Mouse (Mus musculus): ENCODE results near the gene Ergic2.
"Not testable (repeated sequence)": the region's sequence is repeated elsewhere in the genome, so short reads cannot be mapped to it uniquely, and the experiment has no call there.

Ergic2 gene

GRCm38 (mm10) chr6:148211391-148211876 lies 740 bp downstream of the Ergic2 start:
- peak; percentile 32 for DNase-seq (ENCODE audit: low spot score)

- no peak for DNase-seq (ENCODE audit: low spot score)
Measured at GRCm38 (mm10) chr6:148207522-148207921, 4.7 kb downstream of the Ergic2 start.

GRCm38 (mm10) chr6:148205134-148205533 lies 7.0 kb downstream of the Ergic2 start:
- DNase-seq (ENCODE audit: low spot score): no peak

- no peak for DNase-seq (ENCODE audit: low spot score)
Measured at GRCm38 (mm10) chr6:148199729-148200128, 12.4 kb downstream of the Ergic2 start.

- DNase-seq (ENCODE audit: low spot score): no peak
Measured at GRCm38 (mm10) chr6:148199177-148199576, 13.0 kb downstream of the Ergic2 start.

- DNase-seq (ENCODE audit: low spot score): no peak
Measured at GRCm38 (mm10) chr6:148193972-148194701, 18.0 kb downstream of the Ergic2 start.

- DNase-seq (ENCODE audit: low spot score): no peak
Measured at GRCm38 (mm10) chr6:148185694-148186093, 26.5 kb downstream of the Ergic2 start.

GRCm38 (mm10) chr6:148172904-148173303 lies 39.3 kb downstream of the Ergic2 start:
- DNase-seq (ENCODE audit: low spot score): no peak

GRCm38 (mm10) chr6:148152305-148152704 lies 59.9 kb downstream of the Ergic2 start:
- not testable (repeated sequence) for DNase-seq (ENCODE audit: low spot score)

- DNase-seq (ENCODE audit: low spot score): no peak
Measured at GRCm38 (mm10) chr6:148142421-148142820, 69.8 kb downstream of the Ergic2 start.

GRCm38 (mm10) chr6:148141874-148142273 lies 70.3 kb downstream of the Ergic2 start:
- no peak for DNase-seq (ENCODE audit: low spot score)

- DNase-seq (ENCODE audit: low spot score): no peak
Measured at GRCm38 (mm10) chr6:148139288-148139995, 72.7 kb downstream of the Ergic2 start.

- peak; percentile 90 for DNase-seq (ENCODE audit: low spot score)
Measured at GRCm38 (mm10) chr6:148135769-148136382, 76.3 kb downstream of the Ergic2 start.

- DNase-seq (ENCODE audit: low spot score): no peak
Measured at GRCm38 (mm10) chr6:148133536-148133935, 78.6 kb downstream of the Ergic2 start.

GRCm38 (mm10) chr6:148132314-148132713 lies 79.9 kb downstream of the Ergic2 start:
- DNase-seq (ENCODE audit: low spot score): peak; percentile 18

Measured in embryo, embryonic 10.5 days (tissue).